Mouse (Mus musculus) hindbrain, embryonic 12.5 days (tissue): Measurements from ENCODE around the gene Hdhd5. TPM values are rescaled to one million over a fixed set of nuclear protein-coding genes. Genes with fewer than 3 reads are reported as not detected.

Source experiments
- ATAC-seq: fragments of 200-750 bp; cut with Nextera tagmentation; 2 replicates; pipeline ENCODE4 v1.8.0; 2017; ENCODE audit warnings: moderate TSS enrichment; ENCODE audit not compliant: low FRiP score
- H3K27ac ChIP-seq: fragments of 300-500 bp; sonication (generic); 2 replicates; pipeline ENCODE4 v1.5.1; 2016; ENCODE audit warnings: mild to moderate bottlenecking
- H3K27me3 ChIP-seq: fragments of 300-500 bp; sonication (generic); 2 replicates; pipeline ENCODE4 v1.6.1; 2016; ENCODE audit warnings: mild to moderate bottlenecking
- H3K36me3 ChIP-seq: fragments of 300-500 bp; sonication (generic); 2 replicates; pipeline ENCODE4 v1.6.1; 2016; ENCODE audit warnings: mild to moderate bottlenecking
- H3K4me1 ChIP-seq: fragments of 300-500 bp; sonication (generic); 2 replicates; pipeline ENCODE4 v1.6.1; 2016
- H3K4me2 ChIP-seq: fragments of 300-500 bp; sonication (generic); replicated peaks from 2 replicates; pipeline ENCODE4 v1.6.1; 2016; ENCODE audit warnings: mild to moderate bottlenecking
- H3K4me3 ChIP-seq: fragments of 300-500 bp; sonication (generic); 2 replicates; pipeline ENCODE4 v1.5.1; 2016; ENCODE audit warnings: mild to moderate bottlenecking
- H3K9ac ChIP-seq: fragments of 300-500 bp; sonication (generic); 2 replicates; pipeline ENCODE4 v1.6.1; 2016; ENCODE audit warnings: mild to moderate bottlenecking, moderate library complexity
- H3K9me3 ChIP-seq: fragments of 300-500 bp; sonication (generic); replicated peaks from 2 replicates; pipeline ENCODE4 v1.6.1; 2016; ENCODE audit warnings: mild to moderate bottlenecking
- WGBS: fragments of 180-500 bp; shearing (Covaris S2); methylation state at CpG from one replicate; pipeline ENCODE4 v1.1.7; 2016; 5-methylcytosine and 5-hydroxymethylcytosine counted together
- polyA plus RNA-seq: library from polyadenylated mRNA; unstranded; fragments of >200 nt; fragmentation: Nextera tagmentation; extraction: Ambion mirVana; gene quantifications from 2 replicates; pipeline ENCODE4 v1.2.1, GENCODE M21; 2016

Hdhd5 gene
- polyA plus RNA-seq, result 19.5 and 20.9 TPM in 2 replicates

DNA sequence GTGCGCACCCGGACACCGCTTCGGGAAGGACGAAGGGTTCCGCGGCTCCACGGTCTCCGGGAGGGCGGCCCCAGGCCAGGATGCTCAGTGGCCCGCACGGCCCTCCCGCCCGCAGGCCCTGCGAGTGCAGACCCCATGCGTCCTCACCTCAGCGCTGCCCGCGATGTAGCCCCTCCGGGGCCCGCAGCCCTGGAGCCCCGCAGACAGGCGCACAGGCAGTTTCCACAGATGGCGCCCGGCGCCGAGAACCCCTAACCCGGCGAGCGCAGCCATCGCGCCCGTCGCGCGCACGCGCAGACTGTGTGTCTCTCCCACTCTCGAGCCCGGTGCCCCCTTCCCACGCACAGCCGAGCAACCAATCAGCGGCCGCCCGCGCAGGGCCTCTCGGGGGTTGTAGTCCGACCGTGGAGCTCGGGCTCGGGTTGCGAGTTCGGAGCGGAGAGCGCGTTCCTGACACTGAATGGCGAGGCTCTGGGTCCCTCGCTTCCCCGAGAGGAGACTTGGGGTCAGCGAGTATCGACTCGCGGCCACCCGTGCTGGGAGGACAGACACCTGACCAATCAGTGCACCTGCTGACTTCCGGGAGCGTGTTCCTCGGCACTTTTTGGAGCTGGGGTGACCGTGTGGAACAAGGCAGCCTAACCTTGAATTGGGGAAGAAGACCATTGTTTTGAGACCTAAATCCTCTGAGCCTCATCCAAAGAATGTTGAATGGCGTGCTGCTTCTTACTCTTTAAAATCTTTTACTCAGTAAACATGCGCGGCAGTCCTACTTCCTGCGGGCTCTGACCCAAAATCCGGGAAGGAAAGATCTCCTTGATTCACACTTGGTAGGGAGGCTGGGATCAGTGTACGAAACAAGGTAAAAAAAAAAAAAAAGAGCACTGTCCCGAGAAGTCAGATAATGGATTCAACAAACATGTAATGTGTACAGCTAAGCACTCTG is at the start of gene Hdhd5:
Gene Hdhd5, minus strand, starts transcription at position 300 of the 946 bp plus-strand sequence.
- H3K9ac ChIP-seq, result peak within 1 kb of the TSS; percentile 88
- H3K9me3 ChIP-seq, result no peaks in the 10 kb centered on the region
- H3K4me1 ChIP-seq, result peaks cover 22% of the 10 kb centered on the region
- ATAC-seq, result peak; percentile 98
- no peaks in the 10 kb centered on the region for H3K27me3 ChIP-seq
- peak within 1 kb of the TSS; percentile 87 for H3K4me3 ChIP-seq
- under 1% methylated on average over 75 of the region's 75 CpGs for WGBS
- H3K36me3 ChIP-seq, result no peaks in the 10 kb centered on the region
- H3K27ac ChIP-seq, result peak within 1 kb of the TSS; percentile 58; the same call in 1 of the 2 replicates
- peak within 1 kb of the TSS; percentile 62 for H3K4me2 ChIP-seq

DNA sequence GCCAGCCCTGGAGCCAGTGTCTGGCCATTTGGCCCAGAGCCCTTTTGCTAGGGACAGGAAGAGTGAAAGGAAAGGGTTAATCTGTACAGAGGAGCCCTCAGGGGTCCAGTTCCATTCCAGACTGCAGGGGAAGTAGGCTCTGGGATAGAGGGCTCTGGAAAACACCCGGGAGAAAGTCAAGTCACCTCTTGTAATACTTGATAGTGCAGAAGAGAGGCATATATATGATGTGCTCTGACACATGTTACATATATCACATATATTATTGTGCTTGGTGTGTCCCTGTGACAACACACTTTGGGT is 49.5 kb upstream of the Hdhd5 start:
- 0 out of 2 replicates have a peak, but pooled peaks cover 3% of the 10 kb centered on the region for H3K27me3 ChIP-seq
- no peaks in the 10 kb centered on the region for H3K36me3 ChIP-seq
- ATAC-seq, result peak; percentile 58
- no peaks in the 10 kb centered on the region for H3K9me3 ChIP-seq
- 0% methylated on average over 1 of the region's 1 CpGs for WGBS
- peak overlapping the region; percentile 36 for H3K4me3 ChIP-seq
- peak overlapping the region; percentile 67 for H3K4me2 ChIP-seq
- H3K4me1 ChIP-seq, result peaks cover 30% of the 10 kb centered on the region
- peak overlapping the region; percentile 80 for H3K27ac ChIP-seq
- H3K9ac ChIP-seq, result peak overlapping the region; percentile 51

DNA sequence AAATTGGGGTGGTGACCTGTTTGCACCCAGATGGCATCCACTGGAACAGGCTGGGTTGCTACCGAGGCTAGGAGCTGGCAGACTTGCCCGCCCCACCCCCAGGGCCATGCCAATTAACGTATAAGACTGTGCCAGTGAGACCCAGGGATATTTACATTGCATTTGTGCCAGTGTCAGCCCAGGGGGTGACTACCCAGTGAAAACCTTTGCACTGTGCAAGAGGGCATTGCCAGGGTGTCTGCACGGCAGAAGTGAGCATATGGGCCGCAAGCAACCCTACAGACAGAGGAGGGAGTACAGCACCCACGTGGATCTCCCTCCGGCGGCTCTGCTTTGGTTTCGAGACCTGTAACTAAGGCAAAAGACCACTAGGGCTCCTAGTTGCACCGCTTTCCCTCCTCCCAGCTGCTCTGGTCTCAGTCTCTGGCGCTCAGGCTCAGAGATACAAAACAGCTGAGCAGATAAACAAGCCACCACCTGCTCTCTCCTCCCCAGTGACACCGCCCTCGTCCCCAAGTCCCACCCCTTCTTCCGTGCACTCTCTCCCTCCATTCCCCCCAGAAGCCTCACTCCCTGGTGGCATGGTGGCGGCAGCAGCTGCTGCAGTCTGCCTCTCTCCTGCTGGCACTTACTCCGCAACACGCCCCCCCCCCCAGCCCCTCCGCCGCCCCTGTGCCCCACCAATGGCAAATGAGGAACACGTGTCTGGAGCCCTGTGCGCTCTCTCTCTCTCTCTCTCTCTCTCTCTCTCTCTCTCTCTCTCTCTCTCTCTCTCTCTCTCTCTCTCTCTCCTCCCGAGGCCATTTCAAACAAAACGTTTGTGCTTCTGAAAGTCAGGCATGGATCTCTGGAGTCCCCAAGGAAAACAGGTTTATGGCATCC is 49.0 kb upstream of the Hdhd5 start:
- no peaks in the 10 kb centered on the region for H3K36me3 ChIP-seq
- peak overlapping the region; percentile 80 for H3K27ac ChIP-seq
- 0 out of 2 replicates have a peak, but pooled peaks cover 3% of the 10 kb centered on the region for H3K27me3 ChIP-seq
- H3K9me3 ChIP-seq, result no peaks in the 10 kb centered on the region
- peak overlapping the region; percentile 51 for H3K9ac ChIP-seq
- H3K4me1 ChIP-seq, result peaks cover 25% of the 10 kb centered on the region
- H3K4me2 ChIP-seq, result peak overlapping the region; percentile 67
- peak overlapping the region; percentile 36 for H3K4me3 ChIP-seq
- WGBS, result under 1% methylated on average over 22 of the region's 23 CpGs
- peak; percentile 95 for ATAC-seq

DNA sequence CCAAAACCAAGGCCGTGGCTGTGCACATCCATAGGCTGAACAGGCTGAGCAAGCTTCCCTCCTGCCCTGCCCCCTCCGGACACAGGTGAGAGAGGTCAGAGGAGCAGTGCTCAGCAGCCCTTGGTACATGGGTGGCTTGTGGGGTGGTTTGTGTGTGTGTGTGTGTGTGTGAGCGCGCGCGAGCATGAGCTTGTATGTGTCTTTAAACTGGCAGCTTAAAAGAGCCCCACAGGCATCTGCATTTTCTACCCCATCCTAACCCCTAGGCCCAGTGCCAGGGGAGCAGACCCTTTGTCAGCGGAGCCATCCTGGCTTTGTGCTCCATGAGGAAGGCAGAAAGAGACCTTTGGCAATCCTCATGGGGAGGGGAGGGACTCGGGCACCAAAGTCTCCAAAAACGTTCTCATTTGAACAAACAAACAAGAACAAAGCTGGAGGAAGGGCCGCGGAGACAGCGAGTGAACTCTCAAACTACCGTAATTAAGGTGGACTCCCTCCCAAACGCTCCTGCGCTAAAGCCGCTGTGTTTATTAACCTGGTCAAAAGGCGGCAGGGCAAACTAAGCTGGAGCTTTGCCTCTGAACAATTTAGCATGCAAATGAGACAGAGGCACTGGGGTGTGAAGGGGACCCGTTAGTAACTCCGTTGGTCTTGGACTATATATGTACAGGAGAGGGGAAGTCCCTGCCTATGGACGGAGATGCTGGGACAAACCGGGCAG is 48.2 kb upstream of the Hdhd5 start:
- 1% methylated on average over 21 of the region's 21 CpGs for WGBS
- peak overlapping the region; percentile 67 for H3K4me2 ChIP-seq
- no peaks in the 10 kb centered on the region for H3K9me3 ChIP-seq
- peak overlapping the region; percentile 51 for H3K9ac ChIP-seq
- H3K27ac ChIP-seq, result peak overlapping the region; percentile 80
- no peaks in the 10 kb centered on the region for H3K36me3 ChIP-seq
- H3K4me1 ChIP-seq, result peaks cover 25% of the 10 kb centered on the region
- 0 out of 2 replicates have a peak, but pooled peaks cover 3% of the 10 kb centered on the region for H3K27me3 ChIP-seq
- ATAC-seq, result peak; percentile 62; the same call in 1 of the 2 replicates
- peak overlapping the region; percentile 36 for H3K4me3 ChIP-seq

DNA sequence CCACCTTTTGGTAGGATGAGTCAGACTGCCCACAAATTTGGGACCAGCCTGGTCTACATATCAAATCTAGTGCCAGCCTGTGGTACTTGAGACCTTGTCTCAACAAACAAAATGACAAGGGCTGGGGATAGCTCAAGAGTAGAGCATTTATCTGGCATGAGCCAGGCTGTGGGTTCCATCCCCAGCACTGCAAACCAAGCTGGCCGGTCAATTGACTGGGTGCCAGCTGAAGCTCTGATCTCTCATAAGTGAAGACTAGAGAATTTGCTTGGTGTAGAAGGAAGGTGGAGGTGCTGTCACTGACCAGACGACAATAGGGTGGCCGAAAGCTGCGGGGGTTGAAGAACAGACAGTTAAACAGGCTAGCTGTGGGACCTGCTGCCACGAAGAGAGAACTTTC is 47.4 kb upstream of the Hdhd5 start:
- no peaks in the 10 kb centered on the region for H3K36me3 ChIP-seq
- 0 out of 2 replicates have a peak overlapping the region, but pooled peaks have one; percentile 80 for H3K27ac ChIP-seq
- H3K9me3 ChIP-seq, result no peaks in the 10 kb centered on the region
- WGBS, result 54% methylated on average over 5 of the region's 5 CpGs
- H3K9ac ChIP-seq, result peak overlapping the region; percentile 51; the same call in 1 of the 2 replicates
- H3K4me3 ChIP-seq, result no peak overlapping the region
- peak overlapping the region; percentile 67 for H3K4me2 ChIP-seq
- 0 out of 2 replicates have a peak, but pooled peaks cover 3% of the 10 kb centered on the region for H3K27me3 ChIP-seq
- peaks cover 25% of the 10 kb centered on the region for H3K4me1 ChIP-seq
- ATAC-seq, result no peak

DNA sequence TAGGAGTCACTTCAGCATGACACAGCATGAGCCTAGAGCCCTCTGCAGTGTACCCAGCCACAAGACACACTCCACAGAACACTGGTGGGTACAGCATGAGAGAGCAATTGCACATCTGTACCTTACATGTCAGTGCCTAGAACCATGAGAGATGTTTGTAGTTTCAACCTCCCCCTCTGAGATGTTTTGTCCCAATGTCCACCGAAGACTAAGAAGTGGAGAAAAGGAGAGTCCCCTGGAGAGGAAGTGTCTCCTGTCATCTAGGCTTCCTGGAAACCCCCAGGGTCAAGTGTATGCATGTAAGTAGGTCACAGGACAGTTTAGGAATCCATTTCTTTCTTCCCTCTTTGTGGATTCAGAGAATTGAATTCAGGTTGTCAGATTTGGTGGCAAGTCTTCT is 41.3 kb upstream of the Hdhd5 start:
- H3K4me3 ChIP-seq, result no peak overlapping the region
- H3K4me1 ChIP-seq, result peaks cover 3% of the 10 kb centered on the region; the same call in 1 of the 2 replicates
- no peaks in the 10 kb centered on the region for H3K27me3 ChIP-seq
- no peak for ATAC-seq
- H3K27ac ChIP-seq, result no peak overlapping the region
- H3K4me2 ChIP-seq, result no peak overlapping the region
- H3K9me3 ChIP-seq, result no peaks in the 10 kb centered on the region
- 66% methylated on average over 1 of the region's 1 CpGs for WGBS
- no peaks in the 10 kb centered on the region for H3K36me3 ChIP-seq
- H3K9ac ChIP-seq, result no peak overlapping the region

DNA sequence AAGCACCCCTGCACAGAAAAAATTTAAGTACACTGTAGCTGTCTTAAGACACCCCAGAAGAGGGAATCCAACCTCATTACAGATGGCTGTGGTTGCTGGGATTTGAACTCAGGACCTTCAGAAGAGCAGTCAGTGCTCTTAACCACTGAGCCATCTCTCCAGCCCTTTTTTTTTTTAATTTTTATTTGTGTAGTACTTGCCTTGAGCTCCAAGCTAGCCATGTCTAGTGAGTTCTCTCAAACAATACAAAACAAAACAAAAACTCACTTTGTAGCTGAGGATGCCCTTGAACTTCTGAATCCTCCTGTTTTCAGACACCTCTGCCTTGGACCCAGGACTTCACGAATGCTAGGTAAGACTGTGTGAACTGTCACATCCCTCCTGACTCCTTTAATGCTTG is 37.1 kb upstream of the Hdhd5 start:
- Histone ChIP-seq H3K9me3 (no peaks in the 10 kb centered on the region), H3K4me2 (no peak overlapping the region), H3K27ac (no peak overlapping the region), H3K27me3 (no peaks in the 10 kb centered on the region), H3K4me3 (no peak overlapping the region), H3K9ac (no peak overlapping the region), H3K4me1 (peaks cover 6% of the 10 kb centered on the region; the same call in 1 of the 2 replicates), H3K36me3 (no peaks in the 10 kb centered on the region)
- ATAC-seq, result no peak
- 92% methylated on average over 1 of the region's 1 CpGs for WGBS

DNA sequence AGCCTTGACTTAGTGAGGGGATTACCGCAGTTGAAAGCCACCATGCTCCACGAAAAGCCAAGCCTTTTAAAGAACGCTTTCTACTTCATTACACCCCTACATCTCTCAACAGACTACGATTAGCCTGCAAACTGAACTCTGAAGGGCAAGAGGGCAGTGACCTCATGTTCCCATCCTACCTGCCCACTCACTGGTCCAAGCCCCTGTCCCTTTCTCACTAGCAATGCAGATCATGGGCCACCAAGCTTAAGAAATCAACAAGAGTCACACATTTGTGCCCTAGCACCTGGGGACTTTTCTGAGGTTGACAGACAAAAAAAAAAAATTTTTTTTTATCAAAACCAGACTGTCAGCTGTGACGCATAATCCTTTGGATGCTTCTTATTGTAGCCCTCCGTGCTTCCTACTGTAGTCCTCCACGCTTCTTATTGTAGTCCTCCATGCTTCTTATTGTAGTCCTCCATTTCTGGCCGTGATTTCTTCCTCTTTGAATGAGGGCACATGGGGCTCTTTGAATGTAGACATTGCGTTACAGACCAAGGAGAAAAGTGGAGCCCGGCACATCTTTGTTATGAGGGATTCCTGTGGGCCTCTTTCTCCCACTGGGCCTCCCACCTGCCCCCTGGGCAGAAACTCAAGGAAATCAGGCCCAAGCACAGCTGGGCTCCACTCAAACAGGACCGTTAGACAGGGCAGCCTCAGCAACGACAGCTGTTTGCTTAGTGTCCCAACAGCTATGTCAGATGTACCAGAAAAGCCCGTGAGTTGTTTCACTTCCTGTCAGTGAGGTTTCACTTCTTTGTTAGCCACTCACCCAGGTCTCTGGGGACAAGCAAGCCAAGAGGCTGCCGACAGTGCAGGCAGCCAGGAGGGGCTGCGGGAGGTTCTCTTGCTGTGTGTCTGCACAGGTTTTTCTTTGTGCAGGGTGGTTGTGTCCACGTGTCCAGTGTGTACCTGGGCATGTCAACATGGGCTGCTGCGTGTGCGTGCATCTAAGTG is 36.1 kb upstream of the Hdhd5 start:
- WGBS, result 57% methylated on average over 18 of the region's 18 CpGs
- Histone ChIP-seq H3K36me3 (no peaks in the 10 kb centered on the region), H3K4me1 (peaks cover 6% of the 10 kb centered on the region; the same call in 1 of the 2 replicates), H3K4me3 (no peak overlapping the region), H3K27ac (no peak overlapping the region), H3K9me3 (no peaks in the 10 kb centered on the region), H3K27me3 (no peaks in the 10 kb centered on the region), H3K9ac (no peak overlapping the region), H3K4me2 (no peak overlapping the region)
- no peak for ATAC-seq

DNA sequence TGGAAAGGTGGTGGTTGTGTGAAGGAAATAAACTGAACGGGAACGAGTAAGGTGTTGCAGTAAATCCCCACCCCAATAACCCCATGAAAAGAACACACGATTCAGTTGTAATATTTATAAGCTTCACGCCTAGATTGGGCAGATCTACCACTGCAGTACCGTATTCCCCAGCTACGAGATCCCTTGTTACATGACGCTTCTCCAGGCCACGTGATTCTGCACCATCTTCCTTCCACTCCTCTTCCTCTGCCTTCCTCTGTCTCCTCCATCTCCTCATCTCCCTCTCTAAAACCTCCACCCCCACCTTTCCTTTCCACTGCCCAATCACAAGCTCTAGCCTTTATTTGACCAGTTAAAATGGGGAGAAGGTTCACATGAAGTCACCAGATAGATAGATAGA is 25.5 kb upstream of the Hdhd5 start:
- WGBS, result 88% methylated on average over 8 of the region's 8 CpGs

DNA sequence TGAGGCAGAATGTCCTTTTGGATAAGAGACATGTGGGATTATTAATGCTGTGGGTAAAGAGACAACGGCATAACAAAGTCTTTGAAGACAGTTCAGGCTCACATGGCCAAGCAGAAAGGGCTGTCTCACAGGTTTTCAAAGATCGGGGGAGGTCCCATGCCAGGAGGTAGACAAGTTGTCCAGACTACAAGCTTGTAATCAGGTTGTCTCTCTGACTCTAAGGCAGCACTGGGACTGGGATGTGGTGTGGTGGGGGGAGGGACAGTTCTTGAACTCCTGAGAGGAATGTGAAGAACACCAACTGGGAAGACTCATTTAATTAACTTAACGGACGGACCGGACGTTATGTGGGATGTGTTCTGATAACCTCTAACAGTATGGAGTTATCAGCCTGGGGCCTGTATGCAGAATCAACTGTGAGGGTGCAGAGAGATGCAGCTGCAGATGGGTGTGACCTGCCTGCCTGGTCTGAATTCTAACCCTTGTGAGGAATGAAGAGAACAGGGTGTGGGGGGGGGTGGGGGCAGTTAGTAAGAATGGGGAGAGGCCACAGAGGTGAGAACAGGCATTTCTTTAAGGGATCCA is 25.0 kb upstream of the Hdhd5 start:
- H3K4me2 ChIP-seq, result no peak overlapping the region
- WGBS, result 82% methylated on average over 6 of the region's 6 CpGs
- H3K9ac ChIP-seq, result no peak overlapping the region
- no peak overlapping the region for H3K27ac ChIP-seq
- no peak for ATAC-seq
- H3K4me3 ChIP-seq, result no peak overlapping the region
- no peaks in the 10 kb centered on the region for H3K36me3 ChIP-seq
- no peaks in the 10 kb centered on the region for H3K9me3 ChIP-seq
- H3K27me3 ChIP-seq, result no peaks in the 10 kb centered on the region
- no peaks in the 10 kb centered on the region; the same call in 1 of the 2 replicates for H3K4me1 ChIP-seq

More for the DNA sequence above, 25.5 kb upstream of the Hdhd5 start:
- Histone ChIP-seq H3K36me3 (no peaks in the 10 kb centered on the region), H3K27me3 (no peaks in the 10 kb centered on the region), H3K9ac (no peak overlapping the region), H3K4me3 (no peak overlapping the region), H3K27ac (no peak overlapping the region), H3K4me2 (no peak overlapping the region), H3K4me1 (no peaks in the 10 kb centered on the region), H3K9me3 (no peaks in the 10 kb centered on the region)
- no peak for ATAC-seq
